Mouse (Mus musculus) megakaryocyte, embryonic 14.5 days (primary cell): ENCODE results near the gene Ust.

Experiments
- FLI1 ChIP-seq: IDR thresholded peaks from 2 replicates; pipeline ENCODE4 v1.6.1; 2012; ENCODE audit warnings: low read length, inconsistent platforms, mixed read lengths
- GATA1 ChIP-seq: IDR thresholded peaks from 3 replicates; pipeline ENCODE4 v1.6.1; 2012; ENCODE audit warnings: mixed read lengths, low read length, inconsistent platforms, borderline replicate concordance

GRCm38 (mm10) chr10:8471012-8471411 is 47.6 kb downstream of the Ust start:
- TF ChIP-seq GATA1 (no peak), FLI1 (no peak)
